Mouse (Mus musculus): ENCODE measurements around the gene Neil1. TPM values are rescaled to one million over a fixed set of nuclear protein-coding genes. Genes with fewer than 3 reads are reported as not detected.

Gene Neil1
- polyA plus RNA-seq (2014; fragmentation: Nextera tagmentation; extraction: Ambion mirVana), result 6.6 TPM in 2 replicates

DNA sequence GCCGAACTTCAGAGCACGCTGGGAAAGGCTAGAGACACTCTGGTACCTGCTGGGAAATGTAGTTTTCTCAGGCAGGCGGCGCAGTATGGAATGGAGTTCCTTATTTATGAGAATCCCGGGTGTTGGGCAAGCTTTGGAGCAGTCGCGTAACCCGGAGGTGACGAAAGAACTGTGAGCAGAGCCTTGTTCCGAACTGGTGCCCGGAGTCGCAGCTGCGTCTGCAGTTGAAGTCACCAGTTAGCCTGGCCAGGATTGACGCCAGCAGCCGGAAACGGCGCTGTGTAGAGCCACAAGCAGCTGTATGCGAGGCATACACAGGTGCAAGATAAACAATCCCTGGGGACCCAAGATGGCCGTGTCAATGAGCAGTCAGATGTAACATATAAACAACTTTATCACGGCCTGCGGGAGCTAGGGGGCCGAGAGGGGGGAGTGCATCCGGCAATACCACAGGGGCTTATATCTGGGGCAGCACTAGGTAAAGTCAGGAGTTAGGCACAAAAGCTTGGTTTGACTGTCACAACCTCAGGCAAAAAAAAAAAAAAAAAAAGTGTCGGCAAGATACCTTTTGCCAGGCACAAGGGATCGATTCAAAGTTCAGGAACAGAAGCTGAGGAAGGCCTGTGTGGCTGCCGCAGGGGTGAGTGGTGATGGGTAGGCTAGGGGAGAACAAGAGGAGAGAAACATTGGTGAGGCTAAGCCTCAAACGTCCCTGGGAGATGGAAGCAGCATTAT, at the start of gene Neil1:
Neil1 (minus strand) TSS at position 162 of the 735 bp plus-strand sequence.
- peak; percentile 83 for ATAC-seq (ENCODE audit: insufficient read depth, low FRiP score, low TSS enrichment)
- Histone ChIP-seq H3K4me2 (ENCODE audit: low read depth) (peak within 1 kb of the TSS; percentile 74), H3K27ac (ENCODE audit: low read depth, low read length) (peak within 1 kb of the TSS; percentile 87), H3K36me3 (ENCODE audit: control insufficient read depth, insufficient read depth, low read length) (no peaks in the 10 kb centered on the region), H3K9me3 (ENCODE audit: control insufficient read depth, low read length) (no peaks in the 10 kb centered on the region), H3K9ac (ENCODE audit: low read length) (peak within 1 kb of the TSS; percentile 68), H3K27me3 (ENCODE audit: control insufficient read depth, insufficient read depth, low read length) (no peaks in the 10 kb centered on the region; the same call in 1 of the 2 replicates), H3K4me3 (ENCODE audit: low read depth, low read length) (peak within 1 kb of the TSS; percentile 47), H3K4me1 (ENCODE audit: control insufficient read depth, insufficient read depth, low read length) (peaks cover 7% of the 10 kb centered on the region; the same call in 1 of the 2 replicates)
- DNase-seq (ENCODE audit: low spot score), result peak; percentile 87
- WGBS, result 2% methylated on average over 27 of the region's 27 CpGs

DNA sequence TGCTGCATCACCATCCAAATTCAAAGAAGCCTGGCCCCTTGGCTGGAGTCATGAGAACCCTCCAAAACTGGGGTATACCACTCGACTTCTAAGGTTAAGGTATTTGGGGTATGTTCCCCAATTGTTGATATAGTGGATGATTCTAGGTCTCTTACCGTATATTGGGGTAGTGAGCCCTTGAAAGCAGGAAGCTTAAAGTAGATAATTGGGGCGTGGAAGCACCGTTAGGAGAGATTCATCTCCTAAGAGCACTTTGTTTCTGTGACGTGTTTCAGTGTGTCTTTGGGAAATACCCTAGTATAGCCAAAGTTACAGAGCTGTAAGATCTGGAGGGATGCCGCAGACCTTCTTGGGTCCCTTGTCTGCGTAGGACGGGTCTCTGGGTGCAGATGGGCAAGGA, 49.3 kb upstream of the Neil1 start:
- H3K36me3 ChIP-seq (ENCODE audit: control insufficient read depth, insufficient read depth, low read length), result no peaks in the 10 kb centered on the region
- no peaks in the 10 kb centered on the region for H3K9me3 ChIP-seq (ENCODE audit: control insufficient read depth, low read length)
- no peak overlapping the region for H3K4me3 ChIP-seq (ENCODE audit: low read depth, low read length)
- WGBS, result 73% methylated on average over 8 of the region's 8 CpGs
- ATAC-seq (ENCODE audit: insufficient read depth, low FRiP score, low TSS enrichment), result no peak
- no peaks in the 10 kb centered on the region for H3K27me3 ChIP-seq (ENCODE audit: control insufficient read depth, insufficient read depth, low read length)
- no peaks in the 10 kb centered on the region for H3K4me1 ChIP-seq (ENCODE audit: control insufficient read depth, insufficient read depth, low read length)
- no peak overlapping the region for H3K9ac ChIP-seq (ENCODE audit: low read length)
- H3K4me2 ChIP-seq (ENCODE audit: low read depth), result no peak overlapping the region
- no peak overlapping the region for H3K27ac ChIP-seq (ENCODE audit: low read depth, low read length)
- DNase-seq (ENCODE audit: low spot score), result no peak

DNA sequence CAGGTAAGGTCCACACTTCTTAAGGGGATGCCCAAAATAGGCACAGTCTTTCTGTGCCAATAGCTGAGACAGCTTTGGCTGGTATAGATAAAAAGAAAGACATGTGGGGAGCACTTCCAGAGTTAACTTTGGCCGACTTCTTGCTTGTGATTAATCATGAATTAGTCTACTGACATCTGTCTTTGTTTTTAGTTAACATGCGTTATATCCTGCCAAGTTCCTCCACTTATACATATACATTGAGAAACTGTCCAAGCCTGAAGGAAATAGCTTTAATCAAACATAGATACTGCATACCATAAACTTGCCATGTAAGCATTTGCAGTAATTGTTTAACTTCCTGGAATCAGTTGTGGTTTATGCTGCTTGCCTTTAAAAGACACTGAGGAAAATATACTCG, 48.6 kb upstream of the Neil1 start:
- H3K4me1 ChIP-seq (ENCODE audit: control insufficient read depth, insufficient read depth, low read length), result no peaks in the 10 kb centered on the region
- 83% methylated on average over 3 of the region's 3 CpGs for WGBS
- no peaks in the 10 kb centered on the region for H3K27me3 ChIP-seq (ENCODE audit: control insufficient read depth, insufficient read depth, low read length)
- no peaks in the 10 kb centered on the region for H3K36me3 ChIP-seq (ENCODE audit: control insufficient read depth, insufficient read depth, low read length)
- DNase-seq (ENCODE audit: low spot score) (no peak), ATAC-seq (ENCODE audit: insufficient read depth, low FRiP score, low TSS enrichment) (no peak)
- H3K9ac ChIP-seq (ENCODE audit: low read length), result no peak overlapping the region
- no peak overlapping the region for H3K4me3 ChIP-seq (ENCODE audit: low read depth, low read length)
- H3K9me3 ChIP-seq (ENCODE audit: control insufficient read depth, low read length), result no peaks in the 10 kb centered on the region
- H3K4me2 ChIP-seq (ENCODE audit: low read depth), result no peak overlapping the region
- H3K27ac ChIP-seq (ENCODE audit: low read depth, low read length), result no peak overlapping the region

DNA sequence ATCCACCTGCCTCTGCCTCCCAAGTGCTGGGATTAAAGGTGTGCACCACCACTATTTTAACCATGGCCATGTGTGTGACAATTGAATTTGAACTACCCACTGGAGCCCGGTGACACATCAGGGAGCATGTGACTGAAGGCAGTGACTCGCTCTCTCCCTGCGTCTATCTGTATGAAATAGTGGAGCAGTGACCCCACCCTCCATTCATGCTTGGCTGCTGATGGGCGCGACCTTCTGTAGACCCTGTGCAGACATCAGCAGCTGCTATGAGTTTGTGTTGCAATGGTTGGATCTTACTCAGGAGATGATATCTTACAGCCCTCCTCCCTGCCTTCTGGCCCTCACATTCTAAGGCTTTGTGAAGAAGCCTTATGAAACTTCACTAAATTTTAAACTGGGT, 20.3 kb upstream of the Neil1 start:
- no peaks in the 10 kb centered on the region for H3K36me3 ChIP-seq (ENCODE audit: control insufficient read depth, insufficient read depth, low read length)
- 77% methylated on average over 5 of the region's 5 CpGs for WGBS
- H3K27ac ChIP-seq (ENCODE audit: low read depth, low read length), result no peak overlapping the region
- no peak overlapping the region for H3K9ac ChIP-seq (ENCODE audit: low read length)
- H3K9me3 ChIP-seq (ENCODE audit: control insufficient read depth, low read length), result no peaks in the 10 kb centered on the region
- ATAC-seq (ENCODE audit: insufficient read depth, low FRiP score, low TSS enrichment) (no peak), DNase-seq (ENCODE audit: low spot score) (no peak)
- H3K4me3 ChIP-seq (ENCODE audit: low read depth, low read length), result no peak overlapping the region
- no peaks in the 10 kb centered on the region for H3K27me3 ChIP-seq (ENCODE audit: control insufficient read depth, insufficient read depth, low read length)
- H3K4me2 ChIP-seq (ENCODE audit: low read depth), result no peak overlapping the region
- H3K4me1 ChIP-seq (ENCODE audit: control insufficient read depth, insufficient read depth, low read length), result no peaks in the 10 kb centered on the region

DNA sequence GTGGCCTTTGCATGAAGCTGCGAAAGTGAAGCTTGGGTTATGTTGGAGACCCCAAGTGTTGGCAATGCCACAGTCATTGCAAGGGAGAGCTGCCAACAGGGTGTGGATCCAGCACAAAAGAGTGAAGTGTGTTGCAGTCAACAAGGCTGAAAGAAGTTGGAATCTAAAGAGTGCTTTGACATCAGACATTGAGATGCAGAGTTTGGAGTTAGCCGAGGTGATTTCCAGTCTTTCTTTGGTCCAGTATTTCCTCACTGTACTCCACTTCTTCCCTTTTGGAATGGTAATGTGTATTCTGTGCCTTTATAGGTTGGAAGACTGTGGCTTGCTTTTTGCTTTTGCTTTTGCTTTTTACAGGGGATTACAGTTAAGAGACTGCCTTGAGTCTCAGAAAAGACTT, 18.1 kb upstream of the Neil1 start:
- no peaks in the 10 kb centered on the region for H3K4me1 ChIP-seq (ENCODE audit: control insufficient read depth, insufficient read depth, low read length)
- WGBS, result 90% methylated on average over 2 of the region's 2 CpGs
- ATAC-seq (ENCODE audit: insufficient read depth, low FRiP score, low TSS enrichment), result no peak
- no peaks in the 10 kb centered on the region for H3K9me3 ChIP-seq (ENCODE audit: control insufficient read depth, low read length)
- no peaks in the 10 kb centered on the region for H3K36me3 ChIP-seq (ENCODE audit: control insufficient read depth, insufficient read depth, low read length)
- no peak overlapping the region for H3K4me2 ChIP-seq (ENCODE audit: low read depth)
- no peaks in the 10 kb centered on the region for H3K27me3 ChIP-seq (ENCODE audit: control insufficient read depth, insufficient read depth, low read length)
- no peak overlapping the region for H3K4me3 ChIP-seq (ENCODE audit: low read depth, low read length)
- H3K27ac ChIP-seq (ENCODE audit: low read depth, low read length), result no peak overlapping the region
- H3K9ac ChIP-seq (ENCODE audit: low read length), result no peak overlapping the region
- no peak for DNase-seq (ENCODE audit: low spot score)

DNA sequence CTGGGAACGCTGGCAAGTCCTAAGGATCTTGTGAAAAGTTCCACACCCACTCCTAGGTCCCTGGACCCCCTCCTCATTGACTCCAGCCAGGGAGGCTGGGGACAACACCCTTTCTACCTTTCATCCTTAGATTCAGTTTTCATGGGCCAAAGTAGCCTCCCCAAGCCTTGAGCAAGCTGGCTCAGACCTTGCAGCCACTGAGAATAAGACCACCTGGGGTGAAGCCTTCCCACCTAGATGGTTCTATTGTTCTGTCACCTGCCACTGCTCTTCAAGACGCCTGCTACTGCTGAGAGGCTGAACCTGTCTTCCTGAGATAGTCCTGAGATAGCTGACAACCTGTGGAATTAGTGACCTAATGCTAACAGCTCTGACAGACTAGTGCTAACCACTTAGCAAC, 15.0 kb upstream of the Neil1 start:
- H3K27me3 ChIP-seq (ENCODE audit: control insufficient read depth, insufficient read depth, low read length), result no peaks in the 10 kb centered on the region
- H3K4me2 ChIP-seq (ENCODE audit: low read depth), result no peak overlapping the region
- no peak overlapping the region for H3K4me3 ChIP-seq (ENCODE audit: low read depth, low read length)
- DNase-seq (ENCODE audit: low spot score), result no peak
- H3K4me1 ChIP-seq (ENCODE audit: control insufficient read depth, insufficient read depth, low read length), result no peaks in the 10 kb centered on the region
- H3K27ac ChIP-seq (ENCODE audit: low read depth, low read length), result no peak overlapping the region
- no peak overlapping the region for H3K9ac ChIP-seq (ENCODE audit: low read length)
- 48% methylated on average over 2 of the region's 2 CpGs for WGBS
- no peak for ATAC-seq (ENCODE audit: insufficient read depth, low FRiP score, low TSS enrichment)
- H3K9me3 ChIP-seq (ENCODE audit: control insufficient read depth, low read length), result no peaks in the 10 kb centered on the region
- H3K36me3 ChIP-seq (ENCODE audit: control insufficient read depth, insufficient read depth, low read length), result no peaks in the 10 kb centered on the region

DNA sequence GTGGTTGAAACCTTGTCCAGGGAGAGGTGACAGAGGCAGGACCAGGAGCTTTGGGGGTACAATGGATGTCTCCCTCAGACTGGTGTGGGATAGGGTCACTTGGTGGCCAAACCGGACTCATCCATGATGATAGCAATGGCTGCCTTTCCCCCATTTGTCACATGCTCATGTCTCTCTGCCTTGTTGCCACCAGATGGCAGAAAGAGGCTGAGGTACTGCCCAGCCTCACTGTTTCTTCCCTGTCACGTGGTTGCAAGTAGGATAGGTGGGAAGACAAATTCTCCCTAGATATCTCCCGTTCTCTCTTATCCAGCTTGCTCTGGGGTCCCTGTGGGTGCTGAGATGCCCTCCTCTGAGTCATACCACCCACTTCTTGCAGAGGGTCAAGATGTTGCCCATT, 14.4 kb upstream of the Neil1 start:
- ATAC-seq (ENCODE audit: insufficient read depth, low FRiP score, low TSS enrichment) (no peak), DNase-seq (ENCODE audit: low spot score) (no peak)

DNA sequence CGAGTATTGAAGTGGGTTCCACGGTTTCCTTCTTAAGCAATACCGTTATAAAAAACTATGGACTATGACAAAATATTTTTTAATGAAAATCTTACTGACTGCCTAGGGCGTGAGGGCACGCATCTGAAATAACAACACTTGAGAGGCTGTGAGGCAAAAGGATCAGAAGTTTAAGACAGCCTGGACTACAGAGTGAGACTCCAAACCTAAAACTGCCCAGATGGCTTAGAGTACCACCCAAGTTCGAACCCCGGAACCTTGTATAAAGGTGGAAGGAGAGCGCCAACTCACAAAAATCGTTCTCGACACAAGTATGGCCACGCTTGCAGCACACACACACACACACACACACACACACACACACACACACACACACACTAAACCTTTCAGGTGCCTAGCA, 10.4 kb upstream of the Neil1 start:
- no peaks in the 10 kb centered on the region; the same call in 1 of the 2 replicates for H3K36me3 ChIP-seq (ENCODE audit: control insufficient read depth, insufficient read depth, low read length)
- H3K4me3 ChIP-seq (ENCODE audit: low read depth, low read length), result peak overlapping the region; percentile 70
- H3K4me1 ChIP-seq (ENCODE audit: control insufficient read depth, insufficient read depth, low read length), result peaks cover 5% of the 10 kb centered on the region; the same call in 1 of the 2 replicates
- H3K9me3 ChIP-seq (ENCODE audit: control insufficient read depth, low read length), result no peaks in the 10 kb centered on the region
- 36% methylated on average over 11 of the region's 11 CpGs for WGBS
- no peaks in the 10 kb centered on the region for H3K27me3 ChIP-seq (ENCODE audit: control insufficient read depth, insufficient read depth, low read length)
- H3K27ac ChIP-seq (ENCODE audit: low read depth, low read length), result no peak overlapping the region
- peak overlapping the region; percentile 68 for H3K4me2 ChIP-seq (ENCODE audit: low read depth)
- H3K9ac ChIP-seq (ENCODE audit: low read length), result no peak overlapping the region
- no peak for DNase-seq (ENCODE audit: low spot score)
- peak; percentile 46; the same call in 1 of the 2 replicates for ATAC-seq (ENCODE audit: insufficient read depth, low FRiP score, low TSS enrichment)

More for the DNA sequence above, 14.4 kb upstream of the Neil1 start:
- Histone ChIP-seq H3K4me3 (ENCODE audit: low read depth, low read length) (no peak overlapping the region), H3K27ac (ENCODE audit: low read depth, low read length) (no peak overlapping the region), H3K27me3 (ENCODE audit: control insufficient read depth, insufficient read depth, low read length) (no peaks in the 10 kb centered on the region), H3K9me3 (ENCODE audit: control insufficient read depth, low read length) (no peaks in the 10 kb centered on the region), H3K9ac (ENCODE audit: low read length) (no peak overlapping the region), H3K4me2 (ENCODE audit: low read depth) (no peak overlapping the region), H3K4me1 (ENCODE audit: control insufficient read depth, insufficient read depth, low read length) (peaks cover 3% of the 10 kb centered on the region; the same call in 1 of the 2 replicates), H3K36me3 (ENCODE audit: control insufficient read depth, insufficient read depth, low read length) (no peaks in the 10 kb centered on the region)
- 22% methylated on average over 3 of the region's 3 CpGs for WGBS

DNA sequence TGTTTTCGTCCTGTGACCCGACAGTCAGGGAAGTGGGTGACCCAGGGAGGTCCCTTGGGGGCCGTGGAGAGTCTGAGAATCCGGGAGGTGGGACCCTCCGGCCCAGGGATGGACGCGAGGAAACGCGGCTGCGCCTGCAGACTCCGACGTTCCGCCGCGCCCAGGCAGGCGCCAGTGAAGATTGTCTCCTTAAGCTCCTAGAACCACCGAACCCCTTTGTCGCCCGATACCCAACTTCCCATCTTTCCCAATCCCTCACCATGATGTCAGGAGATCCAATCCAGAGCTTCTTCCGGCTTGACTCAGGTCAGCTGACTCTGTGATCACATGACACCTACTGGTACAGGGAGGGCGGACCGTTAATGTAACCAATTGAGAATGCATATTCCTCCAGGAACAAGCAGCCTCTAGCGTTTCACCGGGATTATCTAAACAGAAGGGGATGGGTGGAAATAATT, 9.9 kb upstream of the Neil1 start, which contains the start of gene Commd4:
Commd4 (minus strand) TSS at position 319 of the 458 bp plus-strand sequence.
- Histone ChIP-seq H3K4me3 (ENCODE audit: low read depth, low read length) (peak within 1 kb of the TSS; percentile 70), H3K36me3 (ENCODE audit: control insufficient read depth, insufficient read depth, low read length) (no peaks in the 10 kb centered on the region; the same call in 1 of the 2 replicates), H3K4me2 (ENCODE audit: low read depth) (peak within 1 kb of the TSS; percentile 68), H3K9me3 (ENCODE audit: control insufficient read depth, low read length) (no peaks in the 10 kb centered on the region), H3K9ac (ENCODE audit: low read length) (peak within 1 kb of the TSS; percentile 73), H3K27me3 (ENCODE audit: control insufficient read depth, insufficient read depth, low read length) (no peaks in the 10 kb centered on the region), H3K4me1 (ENCODE audit: control insufficient read depth, insufficient read depth, low read length) (peaks cover 5% of the 10 kb centered on the region; the same call in 1 of the 2 replicates), H3K27ac (ENCODE audit: low read depth, low read length) (no peak within 1 kb of the TSS)
- peak; percentile 90 for DNase-seq (ENCODE audit: low spot score)
- peak; percentile 78 for ATAC-seq (ENCODE audit: insufficient read depth, low FRiP score, low TSS enrichment)
- WGBS, result under 1% methylated on average over 24 of the region's 24 CpGs
